Mouse (Mus musculus): ENCODE results near the gene Gm49333.

DNA sequence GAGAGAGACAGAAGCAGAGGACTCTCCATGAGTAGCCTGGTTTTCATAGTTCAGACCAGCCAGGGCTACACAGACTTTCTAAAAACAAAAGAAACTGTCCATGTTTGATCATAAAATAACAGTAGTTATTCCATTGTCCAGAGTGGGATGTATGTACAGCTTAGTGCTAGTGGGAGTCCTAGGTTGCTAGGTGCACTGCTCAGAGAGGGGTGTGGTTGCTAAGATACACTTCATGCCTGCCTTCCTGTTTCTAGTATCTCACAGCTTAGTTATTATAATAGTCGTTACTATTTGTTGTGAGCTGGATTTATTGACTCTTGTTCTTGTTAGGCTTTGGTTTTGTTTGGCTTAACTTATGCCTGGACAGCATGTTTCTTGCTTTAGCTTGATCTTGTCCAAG lies 46.3 kb upstream of the Gm49333 start:
- no peak for TF ChIP-seq CTCF (IDR thresholded peaks at IDR 0.05; ENCODE audit: insufficient read depth, low read length)
- TF ChIP-seq POLR2A (IDR thresholded peaks at IDR 0.05; ENCODE audit: borderline replicate concordance, extremely low read depth, low read depth, low read length): no peak

Measured in lung, adult 2 months (tissue).